Mouse (Mus musculus): ENCODE results near the gene Aacs. TPM values are rescaled to one million over a fixed set of nuclear protein-coding genes. Genes with fewer than 3 reads are reported as not detected.

Gene Aacs
- polyA plus RNA-seq, 1 experiment, result 0.25 TPM

- peak overlapping the region; percentile 92 for H3K4me3 ChIP-seq (replicated peaks)
- peaks cover 48% of the 10 kb centered on the region for H3K4me1 ChIP-seq (ENCODE audit: control insufficient read depth)
- H3K36me3 ChIP-seq (ENCODE audit: control insufficient read depth), result peaks cover 6% of the 10 kb centered on the region; the same call in 1 of the 2 replicates
- TF ChIP-seq TAL1 (IDR thresholded peaks at IDR 0.05; ENCODE audit: low read length) (no peak), GATA1 (IDR thresholded peaks at IDR 0.05; ENCODE audit: low read length) (no peak)
- no peaks in the 10 kb centered on the region for H3K27me3 ChIP-seq (ENCODE audit: control insufficient read depth)
- H3K9me3 ChIP-seq (ENCODE audit: control insufficient read depth, low read length), result no peaks in the 10 kb centered on the region
Measured at GRCm38 (mm10) chr5:125476286-125476625, 642 bp downstream of the Aacs start.

GRCm38 (mm10) chr5:125476799-125477198, 1.2 kb downstream of the Aacs start:
- H3K27me3 ChIP-seq (ENCODE audit: control insufficient read depth), result no peaks in the 10 kb centered on the region
- no peaks in the 10 kb centered on the region for H3K9me3 ChIP-seq (ENCODE audit: control insufficient read depth, low read length)
- H3K36me3 ChIP-seq (ENCODE audit: control insufficient read depth), result peaks cover 6% of the 10 kb centered on the region; the same call in 1 of the 2 replicates
- peak overlapping the region; percentile 92 for H3K4me3 ChIP-seq (replicated peaks)
- TF ChIP-seq TAL1 (IDR thresholded peaks at IDR 0.05; ENCODE audit: low read length) (no peak), GATA1 (IDR thresholded peaks at IDR 0.05; ENCODE audit: low read length) (no peak)
- H3K4me1 ChIP-seq (ENCODE audit: control insufficient read depth), result peaks cover 48% of the 10 kb centered on the region

- Histone ChIP-seq H3K27me3 (ENCODE audit: control insufficient read depth) (no peaks in the 10 kb centered on the region), H3K9me3 (ENCODE audit: control insufficient read depth, low read length) (no peaks in the 10 kb centered on the region), H3K4me3 (replicated peaks) (peak overlapping the region; percentile 92), H3K4me1 (ENCODE audit: control insufficient read depth) (peaks cover 48% of the 10 kb centered on the region), H3K36me3 (ENCODE audit: control insufficient read depth) (peaks cover 10% of the 10 kb centered on the region)
- TF ChIP-seq TAL1 (IDR thresholded peaks at IDR 0.05; ENCODE audit: low read length) (no peak), GATA1 (IDR thresholded peaks at IDR 0.05; ENCODE audit: low read length) (no peak)
Measured at GRCm38 (mm10) chr5:125477533-125477932, 1.9 kb downstream of the Aacs start.

GRCm38 (mm10) chr5:125478037-125478436, 2.4 kb downstream of the Aacs start:
- no peak overlapping the region for H3K4me3 ChIP-seq (replicated peaks)
- peaks cover 15% of the 10 kb centered on the region for H3K36me3 ChIP-seq (ENCODE audit: control insufficient read depth)
- no peak for TF ChIP-seq GATA1 (IDR thresholded peaks at IDR 0.05; ENCODE audit: low read length)
- TF ChIP-seq TAL1 (IDR thresholded peaks at IDR 0.05; ENCODE audit: low read length), result no peak
- H3K4me1 ChIP-seq (ENCODE audit: control insufficient read depth), result peaks cover 48% of the 10 kb centered on the region
- H3K9me3 ChIP-seq (ENCODE audit: control insufficient read depth, low read length), result no peaks in the 10 kb centered on the region
- no peaks in the 10 kb centered on the region for H3K27me3 ChIP-seq (ENCODE audit: control insufficient read depth)

GRCm38 (mm10) chr5:125479376-125479775, 3.8 kb downstream of the Aacs start:
- Histone ChIP-seq H3K36me3 (ENCODE audit: control insufficient read depth) (peaks cover 24% of the 10 kb centered on the region), H3K4me1 (ENCODE audit: control insufficient read depth) (peaks cover 39% of the 10 kb centered on the region), H3K4me3 (replicated peaks) (no peak overlapping the region), H3K9me3 (ENCODE audit: control insufficient read depth, low read length) (no peaks in the 10 kb centered on the region), H3K27me3 (ENCODE audit: control insufficient read depth) (no peaks in the 10 kb centered on the region)
- TF ChIP-seq TAL1 (IDR thresholded peaks at IDR 0.05; ENCODE audit: low read length) (no peak), GATA1 (IDR thresholded peaks at IDR 0.05; ENCODE audit: low read length) (no peak)

GRCm38 (mm10) chr5:125480434-125481231, 5.0 kb downstream of the Aacs start:
- TF ChIP-seq TAL1 (IDR thresholded peaks at IDR 0.05; ENCODE audit: low read length) (no peak), GATA1 (IDR thresholded peaks at IDR 0.05; ENCODE audit: low read length) (no peak)
- Histone ChIP-seq H3K9me3 (ENCODE audit: control insufficient read depth, low read length) (no peaks in the 10 kb centered on the region), H3K27me3 (ENCODE audit: control insufficient read depth) (no peaks in the 10 kb centered on the region), H3K4me3 (replicated peaks) (no peak overlapping the region), H3K4me1 (ENCODE audit: control insufficient read depth) (peaks cover 27% of the 10 kb centered on the region), H3K36me3 (ENCODE audit: control insufficient read depth) (peaks cover 33% of the 10 kb centered on the region)

GRCm38 (mm10) chr5:125482474-125482873, 6.9 kb downstream of the Aacs start:
- Histone ChIP-seq H3K9me3 (ENCODE audit: control insufficient read depth, low read length) (no peaks in the 10 kb centered on the region), H3K4me1 (ENCODE audit: control insufficient read depth) (peaks cover 8% of the 10 kb centered on the region), H3K4me3 (replicated peaks) (no peak overlapping the region), H3K27me3 (ENCODE audit: control insufficient read depth) (no peaks in the 10 kb centered on the region), H3K36me3 (ENCODE audit: control insufficient read depth) (peaks cover 46% of the 10 kb centered on the region)
- TF ChIP-seq TAL1 (IDR thresholded peaks at IDR 0.05; ENCODE audit: low read length), result no peak
- no peak for TF ChIP-seq GATA1 (IDR thresholded peaks at IDR 0.05; ENCODE audit: low read length)

- Histone ChIP-seq H3K4me3 (replicated peaks) (no peak overlapping the region), H3K9me3 (ENCODE audit: control insufficient read depth, low read length) (no peaks in the 10 kb centered on the region), H3K27me3 (ENCODE audit: control insufficient read depth) (no peaks in the 10 kb centered on the region), H3K4me1 (ENCODE audit: control insufficient read depth) (peaks cover 2% of the 10 kb centered on the region; the same call in 1 of the 2 replicates), H3K36me3 (ENCODE audit: control insufficient read depth) (peaks cover 53% of the 10 kb centered on the region)
- TF ChIP-seq TAL1 (IDR thresholded peaks at IDR 0.05; ENCODE audit: low read length) (no peak), GATA1 (IDR thresholded peaks at IDR 0.05; ENCODE audit: low read length) (no peak)
Measured at GRCm38 (mm10) chr5:125483712-125484611, 8.3 kb downstream of the Aacs start.
